13 mouse cellular contexts compared by ENCODE assay signal in genomic region chr12:36395115-36395514, GRCm38 (mm10). TPM values are rescaled to one million over a fixed set of nuclear protein-coding genes. Genes with fewer than 3 reads are reported as not detected.
DNase-seq lines count a peak whose midpoint lies in the region; ATAC-seq and TF ChIP-seq lines count a peak whose summit lies in the region.
"Had no signal": no experiment of that assay in that cellular context is flagged by ENCODE, and none has a peak within 500 bp of the region (broad histone marks: within the 10 kb centered on the region; RNA-seq: fewer than 3 reads in every experiment).

No protein-coding gene starts in this region.

- TF ChIP-seq EP300 in lung, postnatal 0 days (IDR thresholded peaks at IDR 0.05): no peak

- no peak overlapping the region for H3K4me3 ChIP-seq in hindbrain, postnatal 0 days (ENCODE audit: low read length)
- no peak overlapping the region for H3K4me3 ChIP-seq in hindbrain, embryonic 14.5 days (replicated peaks; ENCODE audit: low read length)
- H3K4me3 ChIP-seq in lung, postnatal 0 days (ENCODE audit: low read depth, low read length): no peak overlapping the region
- H3K4me3 ChIP-seq: midbrain, embryonic 10.5 days had no signal

- DNase-seq in hindbrain, postnatal 0 days (ENCODE audit: low spot score): peak; percentile 7
- no peak for DNase-seq in hindbrain, embryonic 14.5 days (ENCODE audit: low spot score)
- peak; percentile 49 for DNase-seq in lung, postnatal 0 days (ENCODE audit: low spot score)
- no peak for DNase-seq in lung, postnatal 14 days
- DNase-seq in fat pad, adult 2 months (ENCODE audit: extremely low read depth, low read depth, low spot score): peak; percentile 21
- peak; percentile 24 for DNase-seq in telencephalon, adult 2 months (ENCODE audit: low read depth, low spot score)
- DNase-seq in cerebellum, adult 8-10 months: no peak
- DNase-seq: adrenal gland, postnatal 10 days; gastrocnemius, postnatal 25 days; kidney, postnatal 36 days; right cerebral cortex, postnatal 4 days had no signal

- no peak overlapping the region for H3K27ac ChIP-seq in hindbrain, postnatal 0 days
- no peak overlapping the region for H3K27ac ChIP-seq in hindbrain, embryonic 14.5 days
- no peak overlapping the region for H3K27ac ChIP-seq in lung, postnatal 0 days (ENCODE audit: low read length)
- H3K27ac ChIP-seq: liver, embryonic 14.5 days; midbrain, embryonic 10.5 days had no signal

- no peak overlapping the region for H3K4me2 ChIP-seq in hindbrain, postnatal 0 days (ENCODE audit: low read depth, low read length)
- H3K4me2 ChIP-seq in hindbrain, embryonic 14.5 days (replicated peaks): no peak overlapping the region
- no peak overlapping the region for H3K4me2 ChIP-seq in lung, postnatal 0 days (replicated peaks; ENCODE audit: low read depth, low read length)

- no peaks in the 10 kb centered on the region for H3K4me1 ChIP-seq in hindbrain, postnatal 0 days (ENCODE audit: insufficient read depth, low read length)
- H3K4me1 ChIP-seq in hindbrain, embryonic 14.5 days (replicated peaks; ENCODE audit: control insufficient read depth, insufficient read depth, low read length): no peaks in the 10 kb centered on the region
- H3K4me1 ChIP-seq in lung, postnatal 0 days (ENCODE audit: insufficient read depth, low read depth, low read length): no peaks in the 10 kb centered on the region
- H3K4me1 ChIP-seq: midbrain, embryonic 10.5 days had no signal

- no peaks in the 10 kb centered on the region for H3K27me3 ChIP-seq in hindbrain, postnatal 0 days (ENCODE audit: insufficient read depth, low read length)
- H3K27me3 ChIP-seq in hindbrain, embryonic 14.5 days (ENCODE audit: control insufficient read depth, insufficient read depth, low read length): no peaks in the 10 kb centered on the region
- no peaks in the 10 kb centered on the region for H3K27me3 ChIP-seq in lung, postnatal 0 days (replicated peaks; ENCODE audit: insufficient read depth, low read length)

- WGBS in hindbrain, postnatal 0 days: 64% methylated on average over 2 of the region's 2 CpGs
- 84% methylated on average over 2 of the region's 2 CpGs for WGBS in hindbrain, embryonic 14.5 days
- WGBS in lung, postnatal 0 days: 62% methylated on average over 2 of the region's 2 CpGs

- no peak overlapping the region for H3K9ac ChIP-seq in hindbrain, postnatal 0 days (replicated peaks; ENCODE audit: low read length)
- no peak overlapping the region for H3K9ac ChIP-seq in hindbrain, embryonic 14.5 days
- H3K9ac ChIP-seq in lung, postnatal 0 days (replicated peaks; ENCODE audit: low read depth): no peak overlapping the region
- H3K9ac ChIP-seq: liver, embryonic 14.5 days had no signal

- ATAC-seq in hindbrain, postnatal 0 days: no peak
- no peak for ATAC-seq in hindbrain, embryonic 14.5 days (ENCODE audit: low FRiP score)
- ATAC-seq in lung, postnatal 0 days: peak; percentile 35; the same call in 1 of the 2 replicates

- peaks cover 10% of the 10 kb centered on the region; the same call in 1 of the 2 replicates for H3K9me3 ChIP-seq in hindbrain, postnatal 0 days (ENCODE audit: low read length)
- peaks cover 26% of the 10 kb centered on the region for H3K9me3 ChIP-seq in hindbrain, embryonic 14.5 days (ENCODE audit: control insufficient read depth, low read length)
- H3K9me3 ChIP-seq in lung, postnatal 0 days (ENCODE audit: low read length): 0 out of 2 replicates have a peak, but pooled peaks cover 6% of the 10 kb centered on the region
- H3K9me3 ChIP-seq: midbrain, embryonic 10.5 days had no signal

- no peak for TF ChIP-seq CTCF in hindbrain, postnatal 0 days (IDR thresholded peaks at IDR 0.05; ENCODE audit: low read depth)
- no peak for TF ChIP-seq CTCF in lung, postnatal 0 days (IDR thresholded peaks at IDR 0.05)

- H3K36me3 ChIP-seq in hindbrain, postnatal 0 days (ENCODE audit: insufficient read depth, low read length): no peaks in the 10 kb centered on the region
- H3K36me3 ChIP-seq in hindbrain, embryonic 14.5 days (replicated peaks; ENCODE audit: control insufficient read depth, insufficient read depth): 0 out of 2 replicates have a peak, but pooled peaks cover 6% of the 10 kb centered on the region
- no peaks in the 10 kb centered on the region for H3K36me3 ChIP-seq in lung, postnatal 0 days (ENCODE audit: insufficient read depth, low read length)

RNA-seq across cellular contexts. Expression of gene D630036H23Rik, which starts 13.1 kb away (rescaled TPM):
- 1.8 and 5.2 TPM in 2 replicates for total RNA-seq in hindbrain, postnatal 0 days (2014; rRNA removed)
- polyA plus RNA-seq in hindbrain, postnatal 0 days (2015; fragmentation: Nextera tagmentation; extraction: Ambion mirVana): 2.7 and 2.9 TPM in 2 replicates
- 2.7 and 2.8 TPM in 2 replicates for polyA plus RNA-seq in hindbrain, embryonic 14.5 days (2014; fragmentation: Nextera tagmentation; extraction: Ambion mirVana)
- 3.6 and 3.8 TPM in 2 replicates for polyA plus RNA-seq in lung, postnatal 0 days (2015; fragmentation: Nextera tagmentation; extraction: Ambion mirVana)

RNA-seq across cellular contexts. Expression of gene Ispd, which starts 13.9 kb away (rescaled TPM):
- 7.6 and 11.4 TPM in 2 replicates for total RNA-seq in hindbrain, postnatal 0 days (2014; rRNA removed)
- polyA plus RNA-seq in hindbrain, postnatal 0 days (2015; fragmentation: Nextera tagmentation; extraction: Ambion mirVana): 13.3 and 13.9 TPM in 2 replicates
- polyA plus RNA-seq in hindbrain, embryonic 14.5 days (2014; fragmentation: Nextera tagmentation; extraction: Ambion mirVana): 14.9 and 16.1 TPM in 2 replicates
- 7.4 and 9.7 TPM in 2 replicates for polyA plus RNA-seq in lung, postnatal 0 days (2015; fragmentation: Nextera tagmentation; extraction: Ambion mirVana)

Comparison
In these comparisons a context has a peak if more than half of its experiments do, and no peak if none do; other contexts are left out.
1. DNase-seq: peak in hindbrain, postnatal 0 days (single experiment), lung, postnatal 0 days (single experiment), fat pad, adult 2 months (single experiment) and telencephalon, adult 2 months (single experiment); none in hindbrain, embryonic 14.5 days (single experiment), lung, postnatal 14 days (single experiment) and cerebellum, adult 8-10 months (single experiment).